ENCODE assay signal across 19 mouse cellular contexts in the genomic region with DNA sequence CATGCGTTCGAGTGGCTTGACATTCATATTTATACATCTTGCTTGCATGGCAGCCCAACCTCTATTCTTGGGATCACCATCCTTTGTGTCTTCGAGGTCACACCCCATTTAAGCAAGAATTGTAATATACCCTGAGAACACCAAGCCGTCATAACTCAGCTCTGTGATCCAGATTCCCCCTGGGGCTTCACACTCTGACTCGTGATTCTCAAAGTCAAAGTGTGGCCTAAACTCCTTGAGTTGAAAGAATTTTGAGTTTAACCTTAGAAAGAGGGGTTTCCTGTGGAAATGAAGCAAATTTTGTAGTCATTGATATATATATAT.
DNase-seq lines count a peak whose midpoint lies in the region; ATAC-seq lines count a peak whose summit lies in the region.
"Had no signal": no experiment of that assay in that cellular context is flagged by ENCODE, and none has a peak within 500 bp of the region (broad histone marks: within the 10 kb centered on the region; RNA-seq: fewer than 3 reads in every experiment).

No protein-coding gene starts in this region.

- ATAC-seq in heart, embryonic 14.5 days (ENCODE audit: insufficient number of reproducible peaks, insufficient read depth, low FRiP score, low read depth), result no peak
- ATAC-seq in hindbrain, embryonic 16.5 days, result no peak
- no peak for ATAC-seq in midbrain, embryonic 15.5 days (replicated peaks)
- ATAC-seq in intestine, embryonic 15.5 days, result no peak
- ATAC-seq: liver, embryonic 12.5 days had no signal

- H3K4me1 ChIP-seq in heart, embryonic 14.5 days (ENCODE audit: control insufficient read depth in 2 of 2, insufficient read depth in 2 of 2, low read length in 2 of 2), result no peaks in the 10 kb centered on the region; a peak in 1 of 4 replicates
- H3K4me1 ChIP-seq in heart, embryonic 10.5 days, result no peaks in the 10 kb centered on the region
- peaks cover 3% of the 10 kb centered on the region; the same call in 1 of the 2 replicates for H3K4me1 ChIP-seq in hindbrain, embryonic 16.5 days (ENCODE audit: control insufficient read depth, insufficient read depth, low read depth, low read length)
- peaks cover 5% of the 10 kb centered on the region; the same call in 1 of the 2 replicates for H3K4me1 ChIP-seq in midbrain, embryonic 15.5 days
- H3K4me1 ChIP-seq in intestine, embryonic 15.5 days (replicated peaks), result peaks cover 3% of the 10 kb centered on the region; the same call in 1 of the 2 replicates
- H3K4me1 ChIP-seq: liver, embryonic 12.5 days; stomach, embryonic 15.5 days had no signal

- WGBS in heart, embryonic 14.5 days, result 73% methylated on average over 5 of the region's 5 CpGs
- 84% methylated on average over 5 of the region's 5 CpGs for WGBS in heart, embryonic 10.5 days
- 28% methylated on average over 5 of the region's 5 CpGs for WGBS in hindbrain, embryonic 16.5 days
- WGBS in midbrain, embryonic 15.5 days, result 20% methylated on average over 5 of the region's 5 CpGs
- WGBS in intestine, embryonic 15.5 days, result 87% methylated on average over 5 of the region's 5 CpGs

- no peaks in the 10 kb centered on the region for H3K36me3 ChIP-seq in heart, embryonic 14.5 days (ENCODE audit: control insufficient read depth, insufficient read depth, low read length)
- no peaks in the 10 kb centered on the region for H3K36me3 ChIP-seq in heart, embryonic 10.5 days
- H3K36me3 ChIP-seq in hindbrain, embryonic 16.5 days (ENCODE audit: control insufficient read depth, insufficient read depth, low read length), result no peaks in the 10 kb centered on the region
- no peaks in the 10 kb centered on the region for H3K36me3 ChIP-seq in midbrain, embryonic 15.5 days (replicated peaks)
- H3K36me3 ChIP-seq in intestine, embryonic 15.5 days, result no peaks in the 10 kb centered on the region
- H3K36me3 ChIP-seq: limb, embryonic 12.5 days; liver, embryonic 12.5 days; stomach, embryonic 15.5 days had no signal

- 0 out of 2 replicates have a peak overlapping the region, but pooled peaks have one; percentile 25 for H3K4me2 ChIP-seq in heart, embryonic 14.5 days (ENCODE audit: low read length)
- peak overlapping the region; percentile 32 for H3K4me2 ChIP-seq in hindbrain, embryonic 16.5 days (ENCODE audit: low read length)
- H3K4me2 ChIP-seq in midbrain, embryonic 15.5 days, result peak overlapping the region; percentile 35; the same call in 1 of the 2 replicates
- H3K4me2 ChIP-seq in intestine, embryonic 15.5 days (replicated peaks), result no peak overlapping the region
- H3K4me2 ChIP-seq: limb, embryonic 12.5 days; liver, embryonic 12.5 days; stomach, embryonic 15.5 days had no signal

- H3K9me3 ChIP-seq in heart, embryonic 14.5 days (ENCODE audit: control insufficient read depth, low read length), result no peaks in the 10 kb centered on the region
- no peaks in the 10 kb centered on the region for H3K9me3 ChIP-seq in heart, embryonic 10.5 days
- H3K9me3 ChIP-seq in hindbrain, embryonic 16.5 days (ENCODE audit: control insufficient read depth, low read length), result no peaks in the 10 kb centered on the region
- H3K9me3 ChIP-seq in midbrain, embryonic 15.5 days, result no peaks in the 10 kb centered on the region
- H3K9me3 ChIP-seq in intestine, embryonic 15.5 days, result no peaks in the 10 kb centered on the region
- H3K9me3 ChIP-seq: limb, embryonic 12.5 days; liver, embryonic 12.5 days; stomach, embryonic 15.5 days had no signal

- DNase-seq in heart, embryonic 10.5 days (ENCODE audit: low spot score), result no peak
- no peak for DNase-seq in ovary, postnatal 10 days (ENCODE audit: low spot score)
- DNase-seq in gastrocnemius, postnatal 10 days, result no peak
- DNase-seq: adrenal gland, postnatal 36 days; B cell, adult 2 months; cerebellum, adult 2 months; cerebellum, postnatal 36 days; kidney, adult 18-20 months; lung, adult 2 months; lung, postnatal 4 days; thymus, adult 2 months had no signal

- no peaks in the 10 kb centered on the region for H3K27me3 ChIP-seq in heart, embryonic 14.5 days (ENCODE audit: control insufficient read depth, insufficient read depth, low read length)
- H3K27me3 ChIP-seq in heart, embryonic 10.5 days (ENCODE audit: insufficient read depth, poor library complexity, severe bottlenecking), result no peaks in the 10 kb centered on the region
- H3K27me3 ChIP-seq in hindbrain, embryonic 16.5 days (replicated peaks; ENCODE audit: control insufficient read depth, insufficient read depth, low read length), result no peaks in the 10 kb centered on the region
- no peaks in the 10 kb centered on the region for H3K27me3 ChIP-seq in midbrain, embryonic 15.5 days (replicated peaks)
- no peaks in the 10 kb centered on the region for H3K27me3 ChIP-seq in intestine, embryonic 15.5 days (replicated peaks)
- H3K27me3 ChIP-seq: limb, embryonic 12.5 days; liver, embryonic 12.5 days; stomach, embryonic 15.5 days had no signal

- H3K4me3 ChIP-seq in heart, embryonic 14.5 days (ENCODE audit: control insufficient read depth in 1 of 2, insufficient read depth in 1 of 2, low read depth in 1 of 2, low read length in 2 of 2), result no peak overlapping the region
- no peak overlapping the region for H3K4me3 ChIP-seq in heart, embryonic 10.5 days
- no peak overlapping the region for H3K4me3 ChIP-seq in hindbrain, embryonic 16.5 days (ENCODE audit: low read length)
- no peak overlapping the region for H3K4me3 ChIP-seq in midbrain, embryonic 15.5 days
- H3K4me3 ChIP-seq in intestine, embryonic 15.5 days (replicated peaks), result no peak overlapping the region
- H3K4me3 ChIP-seq: limb, embryonic 12.5 days; liver, embryonic 12.5 days; stomach, embryonic 15.5 days had no signal

- no peak overlapping the region for H3K9ac ChIP-seq in heart, embryonic 14.5 days (ENCODE audit: low read length)
- no peak overlapping the region for H3K9ac ChIP-seq in hindbrain, embryonic 16.5 days (ENCODE audit: low read depth, low read length)
- no peak overlapping the region for H3K9ac ChIP-seq in midbrain, embryonic 15.5 days
- H3K9ac ChIP-seq in intestine, embryonic 15.5 days, result no peak overlapping the region
- H3K9ac ChIP-seq: limb, embryonic 12.5 days; liver, embryonic 12.5 days; stomach, embryonic 15.5 days had no signal

- H3K27ac ChIP-seq in heart, embryonic 14.5 days (replicated peaks in 1 of 2; ENCODE audit: control insufficient read depth in 1 of 2, insufficient read depth in 1 of 2, low read depth in 2 of 2, low read length in 2 of 2), result no peak overlapping the region
- H3K27ac ChIP-seq in heart, embryonic 10.5 days, result no peak overlapping the region
- no peak overlapping the region for H3K27ac ChIP-seq in hindbrain, embryonic 16.5 days (ENCODE audit: low read depth, low read length)
- H3K27ac ChIP-seq in midbrain, embryonic 15.5 days, result no peak overlapping the region
- H3K27ac ChIP-seq in intestine, embryonic 15.5 days, result no peak overlapping the region
- H3K27ac ChIP-seq: kidney, postnatal 0 days; limb, embryonic 12.5 days; liver, embryonic 12.5 days; stomach, embryonic 15.5 days had no signal
